Mouse (Mus musculus) embryonic facial prominence, embryonic 12.5 days (tissue): ENCODE data around the gene Flnb. TPM values are rescaled to one million over a fixed set of nuclear protein-coding genes. Genes with fewer than 3 reads are reported as not detected.

Source experiments
- ATAC-seq: fragments of 200-750 bp; cut with Nextera tagmentation; 2 replicates; pipeline ENCODE4 v1.8.0; 2017; ENCODE audit not compliant: insufficient number of reproducible peaks, insufficient read depth, low FRiP score, low TSS enrichment
- H3K27ac ChIP-seq: fragments of 300-500 bp; sonication (generic); 2 replicates; pipeline ENCODE4 v1.5.1; 2016; ENCODE audit warnings: mild to moderate bottlenecking
- H3K27me3 ChIP-seq: fragments of 300-500 bp; sonication (generic); 2 replicates; pipeline ENCODE4 v1.6.1; 2016; ENCODE audit warnings: mild to moderate bottlenecking, moderate library complexity
- H3K36me3 ChIP-seq: fragments of 300-500 bp; sonication (generic); 2 replicates; pipeline ENCODE4 v1.6.1; 2016; ENCODE audit warnings: mild to moderate bottlenecking
- H3K4me1 ChIP-seq: fragments of 300-500 bp; sonication (generic); 2 replicates; pipeline ENCODE4 v1.6.1; 2016
- H3K4me2 ChIP-seq: fragments of 300-500 bp; sonication (generic); replicated peaks from 2 replicates; pipeline ENCODE4 v1.6.1; 2016; ENCODE audit warnings: mild to moderate bottlenecking, moderate library complexity
- H3K4me3 ChIP-seq: fragments of 300-500 bp; sonication (generic); 2 replicates; pipeline ENCODE4 v1.5.1; 2016; ENCODE audit warnings: mild to moderate bottlenecking
- H3K9ac ChIP-seq: fragments of 300-500 bp; sonication (generic); 2 replicates; pipeline ENCODE4 v1.6.1; 2016; ENCODE audit warnings: mild to moderate bottlenecking, moderate library complexity
- H3K9me3 ChIP-seq: fragments of 300-500 bp; sonication (generic); 2 replicates; pipeline ENCODE4 v1.6.1; 2016; ENCODE audit warnings: mild to moderate bottlenecking, moderate library complexity
- WGBS: fragments of 180-500 bp; shearing (Covaris S2); methylation state at CpG from one replicate; pipeline ENCODE4 v1.1.7; 2016; 5-methylcytosine and 5-hydroxymethylcytosine counted together
- polyA plus RNA-seq: library from polyadenylated mRNA; unstranded; fragments of >200 nt; fragmentation: Nextera tagmentation; extraction: Ambion mirVana; gene quantifications from 2 replicates; pipeline ENCODE4 v1.2.1, GENCODE M21; 2016

Flnb gene
- polyA plus RNA-seq, 1 experiment from 2014 or later: 32.9 TPM

DNA sequence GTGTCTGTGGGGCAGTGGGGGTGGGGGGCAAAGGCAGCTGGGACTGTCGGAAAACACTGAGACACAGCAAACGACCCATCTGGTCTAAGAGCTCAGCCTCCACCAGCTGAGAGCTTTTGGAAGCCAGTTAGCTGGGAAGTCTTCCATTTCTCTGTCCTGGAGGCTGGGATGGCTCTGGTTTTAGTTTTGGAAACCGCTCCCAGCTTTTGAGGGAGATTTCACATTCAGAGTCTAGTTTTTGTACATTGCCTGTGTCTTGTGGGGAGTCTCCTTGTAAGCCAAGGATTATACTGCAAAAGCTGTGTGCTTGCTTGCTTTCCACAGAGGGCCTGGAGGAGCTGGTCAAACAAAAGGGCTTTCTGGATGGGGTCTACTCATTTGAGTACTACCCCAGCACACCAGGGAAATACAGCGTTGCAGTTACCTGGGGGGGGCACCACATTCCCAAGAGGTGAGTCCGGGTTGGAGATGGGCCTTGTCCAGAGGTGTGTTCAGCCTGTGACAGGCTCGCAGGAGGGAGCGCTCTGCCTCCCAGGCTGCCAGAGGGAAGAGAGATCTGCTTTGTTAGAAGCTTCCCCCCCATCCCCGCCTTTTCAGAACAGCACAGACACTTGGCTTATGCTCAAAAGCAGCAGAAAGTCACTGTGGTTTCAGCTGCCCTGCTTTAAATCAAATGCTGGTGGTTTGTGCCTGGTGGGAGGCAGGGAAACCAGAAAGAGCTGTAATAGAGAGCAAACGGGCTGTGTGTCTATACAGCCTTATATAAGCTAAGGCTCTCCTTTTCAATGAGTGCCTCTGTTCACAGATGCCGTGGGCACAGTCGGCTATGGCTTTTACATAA is 71.3 kb downstream of the Flnb start:
- peak; percentile 80 for ATAC-seq
- H3K27me3 ChIP-seq: no peaks in the 10 kb centered on the region
- peak overlapping the region; percentile 85 for H3K27ac ChIP-seq
- no peak overlapping the region for H3K4me3 ChIP-seq
- H3K36me3 ChIP-seq: peaks cover 52% of the 10 kb centered on the region
- H3K4me2 ChIP-seq: no peak overlapping the region
- H3K9ac ChIP-seq: no peak overlapping the region
- WGBS: 42% methylated on average over 11 of the region's 11 CpGs
- H3K9me3 ChIP-seq: no peaks in the 10 kb centered on the region
- H3K4me1 ChIP-seq: peaks cover 13% of the 10 kb centered on the region

DNA sequence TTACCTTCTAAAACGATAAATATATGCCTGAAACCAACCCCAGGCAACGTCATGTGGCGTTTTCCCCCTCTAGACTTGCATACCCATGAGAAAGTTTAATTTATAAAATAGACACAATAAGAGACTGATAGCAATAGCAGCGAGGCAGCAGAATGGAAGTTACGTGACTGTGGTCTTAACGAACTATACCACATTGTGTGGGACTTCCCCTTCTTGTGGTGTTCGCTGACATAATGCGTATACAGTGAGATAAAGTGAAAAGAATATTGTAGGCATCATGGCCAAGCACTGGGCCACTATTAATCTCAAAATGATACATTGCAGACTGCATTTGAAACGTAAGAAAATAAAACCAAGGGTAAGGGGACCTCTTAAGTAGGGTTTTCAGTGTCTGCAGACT is 72.1 kb downstream of the Flnb start:
- no peak overlapping the region for H3K9ac ChIP-seq
- H3K36me3 ChIP-seq: peaks cover 52% of the 10 kb centered on the region
- peaks cover 13% of the 10 kb centered on the region for H3K4me1 ChIP-seq
- H3K9me3 ChIP-seq: no peaks in the 10 kb centered on the region
- ATAC-seq: no peak
- H3K27me3 ChIP-seq: no peaks in the 10 kb centered on the region
- no peak overlapping the region for H3K4me3 ChIP-seq
- H3K27ac ChIP-seq: peak overlapping the region; percentile 85
- H3K4me2 ChIP-seq: no peak overlapping the region
- WGBS: 76% methylated on average over 9 of the region's 9 CpGs

DNA sequence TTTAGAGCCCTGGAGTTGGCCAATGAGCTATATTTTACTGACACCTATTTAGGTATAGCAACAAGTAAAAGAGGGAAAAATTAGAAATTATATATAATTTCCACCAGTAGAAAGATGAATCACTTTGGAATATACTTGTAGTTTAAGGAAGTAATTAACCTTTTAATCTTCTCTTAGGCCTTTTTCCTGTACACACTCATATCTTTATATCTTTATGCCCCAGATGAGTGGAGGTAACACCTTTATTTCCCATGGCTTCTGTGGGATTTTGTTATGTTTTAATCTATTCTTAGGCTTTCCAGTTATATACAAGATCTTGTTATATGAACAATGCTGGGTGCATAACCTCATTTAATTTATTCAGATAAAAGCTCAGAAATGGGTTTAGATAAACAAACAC is 73.6 kb downstream of the Flnb start:
- H3K27me3 ChIP-seq: no peaks in the 10 kb centered on the region

DNA sequence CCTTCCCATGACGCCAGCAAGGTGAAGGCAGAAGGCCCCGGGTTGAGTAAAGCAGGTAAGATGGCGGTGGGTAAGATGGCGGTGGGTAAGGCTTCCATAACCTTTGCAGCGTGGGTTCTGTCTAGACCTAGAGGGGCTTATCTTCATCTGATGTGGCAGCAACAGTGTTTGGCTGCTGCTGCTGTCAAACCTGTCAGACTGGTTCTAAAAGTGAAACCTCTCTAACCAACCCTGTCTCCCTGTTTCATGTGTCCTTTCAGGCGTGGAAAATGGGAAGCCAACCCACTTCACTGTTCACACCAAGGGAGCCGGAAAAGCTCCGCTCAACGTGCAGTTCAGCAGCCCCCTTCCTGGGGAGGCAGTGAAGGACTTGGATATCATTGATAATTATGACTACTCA is 78.4 kb downstream of the Flnb start:
- H3K4me2 ChIP-seq: no peak overlapping the region
- WGBS: 82% methylated on average over 9 of the region's 9 CpGs
- ATAC-seq: no peak
- H3K4me3 ChIP-seq: no peak overlapping the region
- H3K9ac ChIP-seq: no peak overlapping the region
- H3K36me3 ChIP-seq: peaks cover 61% of the 10 kb centered on the region
- H3K27me3 ChIP-seq: no peaks in the 10 kb centered on the region
- peak overlapping the region; percentile 67; the same call in 1 of the 2 replicates for H3K27ac ChIP-seq
- H3K4me1 ChIP-seq: peaks cover 10% of the 10 kb centered on the region; the same call in 1 of the 2 replicates
- H3K9me3 ChIP-seq: no peaks in the 10 kb centered on the region

More for the DNA sequence above, 73.6 kb downstream of the Flnb start:
- ATAC-seq: no peak
- Histone ChIP-seq H3K4me3 (no peak overlapping the region), H3K4me2 (no peak overlapping the region), H3K36me3 (peaks cover 46% of the 10 kb centered on the region), H3K9me3 (no peaks in the 10 kb centered on the region), H3K9ac (no peak overlapping the region), H3K4me1 (peaks cover 13% of the 10 kb centered on the region), H3K27ac (no peak overlapping the region)

DNA sequence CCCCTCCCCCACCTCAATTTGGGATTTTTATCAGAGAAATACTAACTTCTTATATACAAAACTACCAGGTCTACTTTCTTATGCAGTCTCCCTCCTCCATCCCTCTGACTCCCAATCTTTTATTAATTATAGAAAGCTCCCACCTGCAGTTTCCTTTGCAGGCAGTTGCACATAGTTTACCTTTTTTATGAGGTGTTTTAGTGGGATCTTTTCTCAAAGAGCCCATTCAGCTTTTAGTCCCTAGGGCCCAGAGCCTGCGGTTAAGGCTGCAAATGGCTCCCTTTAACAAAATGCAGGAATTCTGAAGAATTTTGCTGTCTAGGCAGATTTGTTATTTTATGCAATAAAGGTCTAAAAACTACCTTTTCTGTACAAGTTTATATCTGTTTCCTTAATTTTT is 78.9 kb downstream of the Flnb start:
- H3K27ac ChIP-seq: 0 out of 2 replicates have a peak overlapping the region, but pooled peaks have one; percentile 69
- peaks cover 61% of the 10 kb centered on the region for H3K36me3 ChIP-seq
- no peak overlapping the region for H3K4me3 ChIP-seq
- H3K4me2 ChIP-seq: no peak overlapping the region
- WGBS: 71% methylated on average over 1 of the region's 1 CpGs
- peaks cover 10% of the 10 kb centered on the region; the same call in 1 of the 2 replicates for H3K4me1 ChIP-seq
- H3K9me3 ChIP-seq: no peaks in the 10 kb centered on the region
- ATAC-seq: no peak
- H3K9ac ChIP-seq: no peak overlapping the region
- H3K27me3 ChIP-seq: no peaks in the 10 kb centered on the region

DNA sequence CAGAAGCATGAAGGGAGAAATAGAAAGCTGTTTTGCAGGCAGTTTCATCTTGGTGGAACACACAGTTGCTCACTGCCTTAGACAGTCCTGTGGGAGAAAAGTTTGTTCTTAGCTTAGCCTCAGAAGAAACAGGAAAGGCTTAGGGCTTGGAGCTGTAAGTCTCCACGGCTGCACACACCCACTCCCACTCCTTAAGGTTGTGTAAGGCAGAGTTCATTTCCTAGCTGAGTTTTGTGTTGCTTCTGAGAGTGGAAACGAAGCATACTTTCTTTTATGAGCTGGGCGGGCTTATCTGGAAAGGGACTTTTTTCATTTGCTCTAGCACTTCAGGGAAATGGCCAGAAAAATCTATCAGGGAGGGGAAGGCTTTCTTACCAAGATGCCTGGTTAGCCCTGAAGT is 82.2 kb downstream of the Flnb start:
- Histone ChIP-seq H3K27ac (peak overlapping the region; percentile 13), H3K36me3 (peaks cover 55% of the 10 kb centered on the region), H3K9ac (no peak overlapping the region), H3K4me2 (no peak overlapping the region), H3K4me1 (peaks cover 10% of the 10 kb centered on the region; the same call in 1 of the 2 replicates), H3K4me3 (no peak overlapping the region), H3K27me3 (no peaks in the 10 kb centered on the region), H3K9me3 (no peaks in the 10 kb centered on the region)
- ATAC-seq: peak; percentile 33; the same call in 1 of the 2 replicates
- WGBS: 74% methylated on average over 3 of the region's 3 CpGs

DNA sequence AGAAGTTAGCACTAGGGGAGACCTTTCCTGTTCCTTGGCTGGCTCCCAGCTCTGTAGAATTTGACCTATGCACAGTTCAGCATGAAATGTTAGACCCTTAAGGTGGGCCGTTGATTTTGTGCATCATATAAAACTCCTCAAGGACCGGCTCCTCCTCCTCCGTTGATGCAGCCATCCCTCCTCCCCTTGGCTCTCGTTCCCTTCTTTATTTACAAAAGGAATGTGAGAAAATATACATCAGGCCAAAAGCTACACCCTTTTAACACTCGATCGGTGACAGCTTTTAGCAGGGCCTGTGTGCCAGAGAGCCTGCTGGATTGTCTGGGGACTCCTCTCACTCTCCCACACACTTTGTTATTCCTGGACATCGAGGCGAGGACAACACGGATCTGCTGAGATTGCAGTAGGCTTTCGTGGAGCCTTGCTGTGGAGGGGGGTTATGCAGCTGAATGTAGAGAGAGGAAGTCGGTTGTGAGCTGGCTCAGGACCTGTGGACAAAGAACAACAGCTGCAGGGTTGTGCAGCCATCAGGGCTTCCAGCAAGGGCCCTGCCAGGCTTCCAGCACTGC is 82.8 kb downstream of the Flnb start:
- WGBS: 46% methylated on average over 11 of the region's 11 CpGs
- Histone ChIP-seq H3K4me2 (no peak overlapping the region), H3K27me3 (no peaks in the 10 kb centered on the region), H3K4me3 (no peak overlapping the region), H3K27ac (peak overlapping the region; percentile 13), H3K9ac (no peak overlapping the region), H3K4me1 (peaks cover 10% of the 10 kb centered on the region; the same call in 1 of the 2 replicates), H3K9me3 (no peaks in the 10 kb centered on the region), H3K36me3 (peaks cover 57% of the 10 kb centered on the region)
- ATAC-seq: no peak; the same call in 1 of the 2 replicates

DNA sequence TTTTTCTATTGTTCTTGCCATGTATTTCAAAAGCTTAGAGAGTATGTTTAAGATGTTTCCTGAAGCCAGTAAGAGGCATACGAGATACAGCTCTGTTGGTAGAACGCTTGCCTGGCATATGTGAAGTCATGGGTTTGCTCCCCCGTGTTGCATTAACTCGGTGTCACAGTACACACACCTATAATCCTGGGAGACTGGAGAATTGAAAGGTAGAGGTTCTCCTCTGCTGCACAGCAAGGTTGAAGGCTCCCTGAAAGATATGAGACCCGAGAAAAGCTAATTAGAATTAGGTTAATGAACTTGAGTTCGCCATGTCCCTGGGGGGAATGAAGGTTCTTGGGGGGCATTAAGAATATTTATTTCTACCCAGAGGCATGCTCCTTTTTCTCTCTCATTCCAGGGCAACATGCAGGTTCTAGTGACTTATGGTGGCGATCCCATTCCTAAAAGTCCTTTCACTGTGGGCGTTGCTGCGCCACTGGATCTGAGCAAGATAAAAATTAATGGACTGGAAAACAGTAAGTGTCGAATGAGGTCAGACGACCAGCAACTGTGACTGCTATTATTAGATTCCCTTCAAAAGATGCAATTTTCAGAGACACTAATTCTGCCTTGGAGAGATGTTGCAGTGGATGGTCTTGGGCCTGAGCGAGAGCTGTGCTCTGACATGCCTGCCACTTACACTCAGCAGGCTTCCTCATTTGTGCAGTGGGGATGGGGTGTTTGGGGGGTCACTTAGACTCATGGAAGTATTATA is 83.9 kb downstream of the Flnb start:
- H3K36me3 ChIP-seq: peaks cover 61% of the 10 kb centered on the region
- no peak overlapping the region for H3K9ac ChIP-seq
- H3K4me1 ChIP-seq: peaks cover 10% of the 10 kb centered on the region; the same call in 1 of the 2 replicates
- H3K4me3 ChIP-seq: no peak overlapping the region
- 81% methylated on average over 12 of the region's 12 CpGs for WGBS
- no peak overlapping the region for H3K4me2 ChIP-seq
- no peak for ATAC-seq
- no peaks in the 10 kb centered on the region for H3K9me3 ChIP-seq
- H3K27me3 ChIP-seq: no peaks in the 10 kb centered on the region
- no peak overlapping the region for H3K27ac ChIP-seq

DNA sequence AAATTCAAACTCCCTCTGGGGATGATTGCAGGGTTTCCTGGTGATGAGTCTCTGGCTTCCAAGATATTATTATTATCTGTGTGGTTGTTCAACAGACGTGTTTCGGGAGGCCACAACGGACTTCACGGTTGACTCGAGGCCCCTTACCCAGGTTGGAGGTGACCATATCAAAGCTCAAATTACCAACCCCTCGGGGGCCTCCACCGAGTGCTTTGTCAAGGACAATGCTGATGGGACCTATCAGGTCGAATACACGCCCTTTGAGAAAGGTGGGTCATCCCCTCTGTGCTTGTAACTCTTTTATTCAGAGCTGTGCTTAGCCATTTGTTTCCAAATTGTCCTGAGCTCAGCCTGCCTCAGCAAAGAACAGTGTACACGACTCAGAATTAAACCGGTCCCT is 89.3 kb downstream of the Flnb start:
- Histone ChIP-seq H3K4me2 (no peak overlapping the region), H3K4me1 (no peaks in the 10 kb centered on the region), H3K27me3 (no peaks in the 10 kb centered on the region), H3K9me3 (no peaks in the 10 kb centered on the region), H3K36me3 (peaks cover 70% of the 10 kb centered on the region), H3K4me3 (no peak overlapping the region), H3K27ac (no peak overlapping the region), H3K9ac (no peak overlapping the region)
- no peak for ATAC-seq
- WGBS: 86% methylated on average over 11 of the region's 11 CpGs

DNA sequence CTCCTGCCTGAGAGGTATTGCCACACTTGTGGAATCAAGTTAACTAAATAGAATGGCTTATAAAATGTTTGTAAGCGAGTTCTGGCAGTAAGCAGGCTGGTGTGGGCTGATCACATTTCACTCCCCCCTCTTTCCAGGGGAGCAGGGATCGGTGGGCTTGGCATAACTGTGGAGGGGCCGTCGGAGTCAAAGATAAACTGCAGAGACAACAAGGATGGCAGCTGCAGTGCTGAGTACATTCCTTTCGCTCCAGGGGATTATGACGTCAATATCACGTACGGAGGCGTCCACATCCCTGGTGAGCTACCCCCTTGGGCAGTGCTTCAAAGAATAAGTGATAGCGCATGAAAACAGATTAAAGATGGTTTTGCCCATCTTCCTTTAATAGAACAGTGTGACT is 91.7 kb downstream of the Flnb start:
- Histone ChIP-seq H3K9ac (no peak overlapping the region), H3K4me1 (no peaks in the 10 kb centered on the region), H3K4me2 (no peak overlapping the region), H3K36me3 (peaks cover 70% of the 10 kb centered on the region), H3K9me3 (no peaks in the 10 kb centered on the region), H3K27me3 (no peaks in the 10 kb centered on the region), H3K27ac (no peak overlapping the region), H3K4me3 (no peak overlapping the region)
- no peak for ATAC-seq
- 70% methylated on average over 10 of the region's 10 CpGs for WGBS

DNA sequence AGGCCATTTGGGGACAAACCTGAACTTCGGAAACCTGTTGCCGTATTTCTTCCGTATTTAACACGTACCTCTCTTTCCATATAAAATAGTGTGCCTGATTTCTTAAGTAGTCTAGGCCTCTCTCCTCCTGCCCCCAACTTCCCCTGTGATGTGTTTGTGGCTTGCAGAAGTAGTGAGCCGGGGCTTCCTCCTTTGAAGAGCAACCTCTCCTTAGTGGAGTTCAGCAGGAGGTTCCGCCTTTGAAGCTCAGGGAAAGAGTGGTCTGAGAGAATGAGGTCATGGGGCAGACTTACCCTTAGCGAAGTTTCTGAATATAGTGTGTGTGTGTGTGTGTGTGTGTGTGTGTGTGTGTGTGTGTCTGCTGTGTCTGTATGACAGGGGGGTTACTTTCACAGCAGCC is 96.1 kb downstream of the Flnb start:
- Histone ChIP-seq H3K4me1 (no peaks in the 10 kb centered on the region), H3K9ac (no peak overlapping the region), H3K4me2 (no peak overlapping the region), H3K27me3 (no peaks in the 10 kb centered on the region), H3K27ac (0 out of 2 replicates have a peak overlapping the region, but pooled peaks have one; percentile 57), H3K36me3 (peaks cover 73% of the 10 kb centered on the region), H3K4me3 (no peak overlapping the region), H3K9me3 (no peaks in the 10 kb centered on the region)
- ATAC-seq: no peak
- 63% methylated on average over 7 of the region's 7 CpGs for WGBS
